Mouse (Mus musculus): ENCODE results near the gene Cwc25.

Cwc25 gene

DNA sequence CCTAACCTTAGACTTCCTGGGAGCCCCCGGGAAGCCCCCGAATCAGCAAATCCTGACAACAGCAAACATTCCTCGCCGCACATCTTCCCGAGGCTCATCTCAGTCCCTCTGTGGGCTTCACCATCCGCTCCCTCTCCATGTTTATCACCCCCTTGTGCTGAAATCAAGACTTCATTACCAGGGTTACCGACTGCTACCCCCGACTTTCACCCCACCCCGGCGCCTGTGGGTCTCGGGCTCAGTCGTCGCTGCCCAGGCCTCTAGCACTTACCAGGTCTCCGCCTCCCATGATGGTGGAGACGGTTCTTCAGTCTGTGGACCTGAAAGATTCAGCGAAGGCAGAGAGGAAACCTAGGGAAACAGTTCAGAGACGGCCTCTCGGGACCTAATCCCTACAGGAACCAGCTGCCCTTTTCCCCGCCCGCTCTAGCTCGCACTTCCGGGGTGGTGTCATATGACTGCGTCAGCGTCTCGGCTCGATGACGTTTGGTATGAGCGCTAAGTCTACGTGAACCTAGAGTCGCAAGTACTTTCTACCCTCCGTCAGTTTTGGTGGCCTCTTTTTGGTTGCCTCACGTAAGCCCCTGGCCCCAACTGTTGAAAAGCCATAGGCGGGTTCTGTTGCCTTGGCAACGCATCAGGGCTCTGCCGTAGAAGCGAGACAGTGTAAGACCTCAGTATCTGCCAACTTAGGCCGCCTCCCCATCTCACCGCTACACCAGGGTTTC, at the start of gene Cwc25:
Gene Cwc25, minus strand, starts transcription at position 403 of the 728 bp plus-strand sequence.
- peak; percentile 90 to 96 for DNase-seq (ENCODE audit: low read depth in 1 of 2, low spot score in 2 of 2)

DNA sequence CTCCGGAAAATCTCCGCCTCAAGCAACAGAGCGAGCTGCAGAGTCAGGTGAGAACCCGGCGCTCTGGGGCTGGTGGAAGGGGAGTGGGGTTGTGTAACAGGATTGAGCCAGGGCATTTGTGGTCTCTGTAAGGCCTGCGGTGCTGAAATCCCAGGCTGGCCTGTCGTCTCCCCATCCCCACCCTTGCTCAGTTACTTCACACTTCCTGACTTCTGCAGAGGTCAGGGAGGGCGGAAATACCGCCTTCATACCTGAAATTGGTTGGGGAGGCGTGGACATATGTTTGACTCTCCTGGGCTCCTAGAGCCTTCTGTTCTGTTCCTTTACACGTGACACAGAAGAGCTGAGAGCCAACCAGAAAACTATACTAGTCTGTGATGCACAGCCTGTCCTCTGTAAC, 49.4 kb upstream of the Cwc25 start:
- DNase-seq (ENCODE audit: low read depth in 1 of 2, low spot score in 2 of 2): no peak

- DNase-seq (ENCODE audit: low read depth in 1 of 2, low spot score in 2 of 2): no peak
Measured at GRCm38 (mm10) chr11:97813746-97814515, 47.6 kb upstream of the Cwc25 start.

GRCm38 (mm10) chr11:97813085-97813484, 46.7 kb upstream of the Cwc25 start:
- no peak for DNase-seq (ENCODE audit: low read depth in 1 of 2, low spot score in 2 of 2)

GRCm38 (mm10) chr11:97812491-97812921, 46.1 kb upstream of the Cwc25 start:
- DNase-seq (ENCODE audit: low read depth in 1 of 2, low spot score in 2 of 2): no peak

DNA sequence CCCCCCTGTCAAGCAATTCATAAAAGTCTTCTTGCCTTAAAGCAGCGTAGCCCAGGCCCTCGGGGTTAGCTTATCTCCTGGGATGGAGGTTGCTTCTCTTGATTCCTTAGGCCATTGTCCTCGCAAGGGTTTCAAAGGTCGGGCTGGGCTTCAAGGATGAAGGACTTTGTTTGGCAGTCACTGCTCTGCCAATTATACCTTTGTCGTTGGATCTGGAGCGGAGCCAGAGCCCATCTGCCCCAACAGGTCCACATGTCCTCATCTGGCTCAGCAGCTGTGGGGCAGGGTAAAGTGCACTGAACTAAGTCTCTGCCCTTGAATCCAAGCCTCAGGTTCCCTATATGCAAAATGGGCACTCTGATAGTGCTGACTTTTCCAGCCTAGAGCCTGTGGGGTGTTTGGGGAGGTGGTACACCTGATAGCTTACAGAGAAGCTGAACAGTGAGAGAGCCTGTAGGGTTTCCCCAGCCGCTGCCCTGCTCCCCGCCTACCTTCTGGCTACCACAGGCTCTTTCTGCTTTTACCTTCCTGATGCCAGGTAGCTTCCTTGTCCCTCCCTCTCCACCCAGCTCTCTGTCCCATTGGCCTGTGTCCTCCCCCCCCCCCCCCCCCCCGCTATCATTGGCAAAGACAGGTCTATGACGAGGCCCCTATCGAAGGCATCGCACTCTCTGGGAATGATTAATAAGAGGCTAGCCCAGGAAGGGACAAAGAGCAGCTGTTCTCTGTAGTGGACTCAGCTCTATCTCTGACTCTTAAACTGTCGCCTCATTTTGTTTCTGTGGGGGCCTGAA, 45.4 kb upstream of the Cwc25 start:
- DNase-seq (ENCODE audit: low read depth in 1 of 2, low spot score in 2 of 2): no peak

DNA sequence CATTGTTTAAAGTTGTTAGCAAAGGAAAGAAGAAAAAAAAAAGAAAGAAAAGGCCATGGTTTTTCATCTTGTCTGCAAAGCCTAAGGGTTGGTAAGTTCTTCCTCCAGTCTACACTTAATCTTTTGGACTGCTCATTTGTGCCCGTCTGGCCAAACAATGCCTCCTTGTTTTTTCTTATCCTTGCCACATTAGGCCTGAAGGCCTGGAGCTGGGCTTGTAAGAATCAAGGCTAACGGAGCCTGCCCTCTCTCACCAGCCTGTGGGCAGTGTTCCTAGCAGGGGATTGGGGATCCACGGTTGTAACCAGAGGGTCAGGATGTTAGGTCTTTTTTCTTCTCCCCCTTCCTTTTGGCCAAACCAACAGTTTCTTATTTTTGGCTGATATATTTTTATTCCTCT, 44.6 kb upstream of the Cwc25 start:
- DNase-seq (ENCODE audit: low read depth in 1 of 2, low spot score in 2 of 2): no peak

DNA sequence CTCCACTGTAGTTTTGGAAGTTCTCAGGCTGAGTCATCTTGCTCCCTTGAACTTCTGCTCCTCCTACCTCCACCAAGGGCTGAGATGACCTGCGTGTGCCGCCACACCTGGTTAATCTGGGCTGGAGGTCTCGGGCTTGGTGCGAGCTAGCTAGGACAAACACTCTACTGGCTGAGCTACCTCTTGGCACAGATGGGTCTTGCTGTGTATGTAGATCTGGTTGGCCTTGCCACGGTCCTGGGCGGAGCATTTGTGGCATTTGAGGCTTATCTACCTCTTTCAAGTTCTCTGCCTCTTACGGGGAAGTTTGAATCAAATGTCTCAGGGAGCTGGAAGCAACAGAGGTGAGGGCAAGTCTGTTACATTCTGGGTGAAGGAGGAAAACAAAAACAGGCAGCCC, 44.0 kb upstream of the Cwc25 start:
- DNase-seq (ENCODE audit: low read depth in 1 of 2, low spot score in 2 of 2): no peak

DNA sequence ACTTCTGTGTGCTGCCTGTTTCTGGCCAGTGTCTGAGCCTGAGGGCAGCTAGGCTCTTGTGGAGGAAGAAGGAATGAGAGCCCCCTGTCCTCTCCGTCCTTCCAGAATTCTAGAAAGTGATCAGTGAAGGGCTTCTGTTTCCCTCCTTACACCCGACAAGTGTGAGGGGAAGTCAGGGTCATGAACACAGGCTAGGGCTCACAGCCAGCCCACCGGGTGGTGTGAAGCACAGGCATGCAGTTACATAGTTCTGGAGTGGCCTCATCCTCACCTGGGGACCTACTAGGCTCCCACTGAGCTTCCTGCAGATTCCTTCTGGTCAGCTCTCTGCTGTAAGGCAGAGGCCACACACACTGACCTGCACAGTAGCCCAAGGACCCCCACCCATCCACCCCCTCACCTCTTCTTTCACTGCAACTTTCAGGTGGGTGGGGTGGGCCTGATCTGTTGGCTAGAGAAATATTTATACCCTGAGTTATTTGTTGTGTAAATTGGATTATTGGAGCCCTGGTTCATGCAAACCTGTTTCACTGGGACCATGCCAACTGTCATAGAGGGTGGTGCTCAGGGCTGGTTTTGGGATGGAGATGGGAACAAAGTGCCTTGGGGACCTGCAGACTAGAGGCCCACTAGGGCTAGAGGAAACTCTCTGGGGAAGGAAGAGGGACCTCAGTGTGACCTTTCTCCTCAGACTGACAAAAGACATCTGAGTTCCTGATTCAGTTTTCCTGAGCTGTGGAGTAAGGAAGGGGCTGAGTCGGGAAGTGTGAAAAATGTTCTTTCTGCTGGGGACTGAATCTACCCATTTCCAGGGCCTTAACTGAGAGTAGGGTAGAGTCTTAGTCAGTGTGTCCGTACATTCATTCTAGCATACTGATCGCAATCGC, 43.1 kb upstream of the Cwc25 start:
- no peak for DNase-seq (ENCODE audit: low read depth in 1 of 2, low spot score in 2 of 2)

- no peak for DNase-seq (ENCODE audit: low read depth in 1 of 2, low spot score in 2 of 2)
Measured at GRCm38 (mm10) chr11:97808621-97809234, 42.4 kb upstream of the Cwc25 start.

DNA sequence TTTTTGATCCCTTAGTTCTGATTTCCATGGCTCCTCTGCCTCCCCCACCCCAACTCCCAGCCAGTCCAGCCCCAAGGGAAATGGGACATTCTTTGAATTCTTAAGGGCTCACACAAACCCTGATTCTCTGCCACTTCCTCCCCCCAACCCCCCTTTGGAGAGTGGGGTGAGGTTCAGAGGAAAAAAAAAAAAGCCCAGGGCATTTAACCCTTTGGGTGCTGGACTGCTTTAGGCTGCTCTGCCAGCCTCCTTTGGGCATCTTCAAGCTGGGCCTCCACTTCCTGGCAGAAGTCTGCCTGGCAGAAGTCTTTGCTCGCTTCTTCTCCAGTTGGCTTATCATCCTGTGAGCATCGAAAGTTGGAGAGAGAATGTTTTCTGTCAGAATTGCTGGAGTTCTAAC, 41.7 kb upstream of the Cwc25 start:
- DNase-seq (ENCODE audit: low read depth in 1 of 2, low spot score in 2 of 2): no peak

GRCm38 (mm10) chr11:97807626-97808025, 41.3 kb upstream of the Cwc25 start:
- DNase-seq (ENCODE audit: low read depth in 1 of 2, low spot score in 2 of 2): no peak

- DNase-seq (ENCODE audit: low read depth in 1 of 2, low spot score in 2 of 2): no peak
Measured at GRCm38 (mm10) chr11:97806613-97806964, 40.2 kb upstream of the Cwc25 start.

DNA sequence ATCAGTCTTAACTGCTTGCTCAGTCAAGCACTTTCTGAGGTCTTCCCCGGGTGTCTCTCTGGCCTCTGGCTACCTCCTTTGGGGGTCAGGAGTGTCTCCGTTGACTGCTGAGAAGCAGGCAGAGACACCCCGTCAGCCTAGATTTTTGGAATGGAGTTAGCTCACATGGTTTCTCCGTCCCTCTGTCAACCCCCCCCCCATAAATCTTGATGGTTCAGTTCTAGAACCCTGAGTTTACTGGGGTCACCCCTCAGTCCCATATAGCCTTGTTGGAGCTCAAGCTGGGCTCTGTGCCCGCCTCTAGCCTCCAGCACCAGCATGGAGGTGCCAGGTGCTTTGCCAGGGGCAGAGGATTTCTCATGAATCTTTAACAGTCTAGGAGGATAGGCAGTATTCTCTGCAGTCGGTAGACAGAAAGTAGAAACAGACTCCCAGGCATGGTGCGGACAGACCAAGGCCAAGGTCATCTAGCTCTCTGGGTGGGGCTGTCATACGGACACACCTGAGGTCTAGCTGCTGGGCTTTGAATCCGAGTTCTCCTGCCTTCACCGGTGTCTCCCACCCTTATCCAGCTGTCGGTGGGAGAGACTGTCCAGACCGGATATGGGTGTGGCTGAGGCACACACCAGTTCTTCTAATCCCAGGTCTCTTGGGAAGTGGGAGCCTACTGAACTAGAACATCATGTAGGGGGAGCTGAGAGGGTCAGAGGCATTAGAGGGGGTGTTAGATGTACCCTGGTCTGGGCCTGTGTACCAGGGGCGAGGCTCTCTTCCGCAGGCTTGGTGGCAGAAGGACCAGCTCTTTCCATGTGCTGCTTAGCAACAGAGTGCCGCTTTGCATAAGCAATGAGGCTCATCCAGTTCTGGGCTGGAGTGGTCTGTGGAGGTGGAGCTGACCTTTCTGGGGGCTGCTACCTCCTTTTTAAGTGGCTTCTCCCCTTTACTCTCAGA, 39.6 kb upstream of the Cwc25 start:
- DNase-seq (ENCODE audit: low read depth in 1 of 2, low spot score in 2 of 2): no peak

DNA sequence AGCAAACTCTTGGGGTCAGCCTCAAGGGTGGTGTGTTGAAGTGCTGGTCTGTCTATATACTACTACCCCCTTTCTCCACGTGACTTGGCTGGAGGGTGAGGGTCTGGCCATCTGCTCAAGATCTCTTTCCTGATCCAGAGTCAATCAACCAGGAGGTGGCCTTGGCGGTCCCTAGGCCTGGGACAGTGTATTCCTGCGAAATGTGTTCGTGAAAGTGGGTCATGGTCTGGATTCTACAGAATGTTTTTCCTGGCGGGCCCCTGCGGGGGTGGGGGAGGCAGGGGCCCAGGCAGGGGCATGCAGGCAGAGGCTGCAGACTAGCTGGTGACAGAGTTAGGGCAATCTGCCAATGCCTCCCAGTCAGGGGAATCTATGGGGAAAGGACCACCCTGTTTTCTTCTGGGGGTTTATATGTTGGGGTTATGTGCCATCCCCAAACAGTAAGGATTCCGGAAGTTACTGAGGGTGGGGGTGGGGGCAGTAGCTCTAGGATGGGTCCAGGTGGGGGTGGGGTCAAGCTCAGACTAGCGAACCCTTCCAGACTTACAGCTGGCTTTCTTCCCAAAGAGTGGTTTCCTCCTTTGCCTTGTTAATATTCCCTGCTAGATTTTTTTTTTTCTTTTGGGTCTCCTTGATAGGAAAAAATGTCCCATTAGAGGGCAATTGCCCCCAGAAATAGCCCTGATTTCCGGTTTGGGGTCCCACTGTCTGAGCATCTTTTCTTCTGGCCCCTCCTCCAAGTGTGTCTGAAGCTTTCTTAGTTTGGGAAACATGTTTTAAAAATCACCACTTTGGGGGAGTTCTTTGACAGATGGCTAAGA, 38.7 kb upstream of the Cwc25 start:
- DNase-seq (ENCODE audit: low read depth in 1 of 2, low spot score in 2 of 2): no peak

DNA sequence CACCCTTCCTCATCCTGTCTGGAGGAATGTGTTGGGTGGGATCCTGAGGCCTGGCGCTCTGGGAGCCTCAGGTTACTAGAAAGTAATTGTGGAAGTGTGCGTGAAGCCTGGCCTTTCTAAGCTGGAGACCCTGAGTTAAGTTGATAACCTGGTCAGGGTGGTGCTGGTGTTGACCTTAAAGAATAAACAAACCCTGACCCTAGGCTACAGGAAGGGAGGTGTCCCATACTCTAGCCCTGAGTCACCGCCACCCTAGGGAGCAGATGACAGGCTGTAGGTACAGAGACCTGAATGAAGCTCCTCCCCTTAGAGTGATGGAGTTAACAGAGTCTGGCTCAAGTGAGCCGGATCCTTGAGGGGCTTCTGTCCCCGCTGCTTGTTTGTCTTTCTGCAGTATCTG, 37.5 kb upstream of the Cwc25 start:
- DNase-seq (ENCODE audit: low read depth in 1 of 2, low spot score in 2 of 2): no peak

DNA sequence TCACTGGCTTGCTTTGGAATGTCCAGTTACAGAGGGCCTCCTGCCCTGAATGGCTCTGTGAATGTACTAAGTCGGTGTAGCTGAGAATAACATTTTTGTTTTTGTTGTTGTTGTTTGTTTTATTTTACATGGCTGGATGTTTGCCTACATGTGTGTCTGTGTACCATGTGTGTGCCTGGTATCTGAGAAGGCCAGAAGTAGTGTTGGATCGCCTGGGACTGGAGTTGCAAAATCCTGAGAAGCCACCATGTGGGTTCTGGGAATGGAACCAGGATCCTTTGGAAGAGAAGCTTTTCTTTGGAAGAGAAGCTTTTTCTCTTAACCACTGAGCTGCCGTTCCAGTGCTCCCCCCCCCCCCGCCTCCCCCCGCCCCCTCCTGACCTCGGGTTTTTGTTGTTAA, 36.1 kb upstream of the Cwc25 start:
- DNase-seq (ENCODE audit: low read depth in 1 of 2, low spot score in 2 of 2): no peak

DNA sequence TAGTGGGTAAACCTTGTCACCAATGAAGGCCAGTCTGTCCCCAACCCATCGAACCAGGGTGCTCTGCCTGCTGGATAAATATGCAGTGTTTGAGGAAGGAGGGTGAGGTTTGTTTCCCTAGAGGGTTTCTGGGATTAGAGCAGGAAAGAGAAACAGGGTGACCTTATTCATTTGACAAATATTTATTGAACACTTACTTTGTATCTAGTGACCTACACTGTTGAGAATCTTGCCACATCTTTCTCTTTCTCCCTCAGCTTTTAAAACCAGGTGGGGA, 35.8 kb upstream of the Cwc25 start:
- DNase-seq (ENCODE audit: low read depth in 1 of 2, low spot score in 2 of 2): no peak
